ENCODE assay signal across 10 mouse cellular contexts in the genomic region with DNA sequence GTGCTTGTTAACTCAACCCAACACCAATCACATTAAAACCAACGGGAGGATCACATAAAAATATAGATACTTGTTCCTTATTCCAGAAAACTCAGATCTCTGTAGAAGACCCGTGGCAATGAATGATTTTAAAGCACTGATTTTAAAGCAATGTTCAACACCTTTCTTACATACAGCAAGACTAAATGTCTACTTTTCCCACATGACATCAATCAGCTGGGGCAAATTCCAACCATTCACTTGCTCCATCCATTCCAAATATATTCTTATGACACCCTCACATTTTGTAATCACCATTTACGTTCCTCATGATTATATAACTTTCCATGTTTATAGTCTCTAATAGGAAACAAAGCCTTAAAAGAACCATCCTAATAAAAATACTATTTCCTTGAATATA. TPM values are rescaled to one million over a fixed set of nuclear protein-coding genes. Genes with fewer than 3 reads are reported as not detected.
DNase-seq lines count a peak whose midpoint lies in the region; ATAC-seq and TF ChIP-seq lines count a peak whose summit lies in the region.
"Had no signal": no experiment of that assay in that cellular context is flagged by ENCODE, and none has a peak within 500 bp of the region (broad histone marks: within the 10 kb centered on the region; RNA-seq: fewer than 3 reads in every experiment).

No protein-coding gene starts in this region.

- peaks cover 7% of the 10 kb centered on the region; the same call in 1 of the 2 replicates for H3K4me1 ChIP-seq in kidney, adult 2 months (ENCODE audit: control insufficient read depth, insufficient read depth, low read length)
- peaks cover 16% of the 10 kb centered on the region for H3K4me1 ChIP-seq in hindbrain, embryonic 16.5 days (ENCODE audit: control insufficient read depth, insufficient read depth, low read depth, low read length)
- peaks cover 27% of the 10 kb centered on the region for H3K4me1 ChIP-seq in midbrain, embryonic 15.5 days

- DNase-seq in kidney, adult 2 months, result no peak
- DNase-seq in kidney, adult 18-20 months, result no peak
- DNase-seq in brain, embryonic 14.5 days (ENCODE audit: low read depth), result peak; percentile 19
- no peak for DNase-seq in frontal cortex, postnatal 14 days (ENCODE audit: low spot score in 2 of 2)
- DNase-seq in layer of hippocampus, postnatal 36 days, result no peak
- DNase-seq in spleen, postnatal 4 days (ENCODE audit: low spot score in 2 of 2), result no peak
- DNase-seq: gastrocnemius, postnatal 25 days; retina, postnatal 1 day had no signal

- peak overlapping the region; percentile 72; the same call in 1 of the 2 replicates for H3K4me3 ChIP-seq in kidney, adult 2 months (ENCODE audit: insufficient read depth, low read depth, low read length)
- peak overlapping the region; percentile 69 for H3K4me3 ChIP-seq in hindbrain, embryonic 16.5 days (ENCODE audit: low read length)
- H3K4me3 ChIP-seq in midbrain, embryonic 15.5 days, result peak overlapping the region; percentile 77

- no peak for TF ChIP-seq POLR2A in kidney, adult 2 months (IDR thresholded peaks at IDR 0.05; ENCODE audit: low read depth, low read length)
- no peak for TF ChIP-seq POLR2A in brain, embryonic 14.5 days (IDR thresholded peaks at IDR 0.05; ENCODE audit: borderline replicate concordance, extremely low read depth, insufficient read depth, insufficient read length, poor library complexity, severe bottlenecking)

- no peak for ATAC-seq in hindbrain, embryonic 16.5 days
- ATAC-seq in midbrain, embryonic 15.5 days (replicated peaks), result no peak

- no peaks in the 10 kb centered on the region for H3K36me3 ChIP-seq in kidney, adult 2 months (ENCODE audit: control insufficient read depth, insufficient read depth, low read length)
- no peaks in the 10 kb centered on the region for H3K36me3 ChIP-seq in hindbrain, embryonic 16.5 days (ENCODE audit: control insufficient read depth, insufficient read depth, low read length)
- H3K36me3 ChIP-seq in midbrain, embryonic 15.5 days (replicated peaks), result no peaks in the 10 kb centered on the region

- no peak for TF ChIP-seq CTCF in kidney, adult 2 months (conservative IDR thresholded peaks at IDR 0.05; ENCODE audit: insufficient read depth, insufficient read length, low read depth, low read length)
- no peak for TF ChIP-seq CTCF in brain, embryonic 14.5 days (IDR thresholded peaks at IDR 0.05; ENCODE audit: borderline replicate concordance, extremely low read depth, insufficient read depth, insufficient read length)

- H3K9ac ChIP-seq in hindbrain, embryonic 16.5 days (ENCODE audit: low read depth, low read length), result no peak overlapping the region
- H3K9ac ChIP-seq in midbrain, embryonic 15.5 days, result peak overlapping the region; percentile 90

- no peaks in the 10 kb centered on the region for H3K27me3 ChIP-seq in kidney, adult 2 months (replicated peaks; ENCODE audit: control insufficient read depth, insufficient read depth, low read length)
- no peaks in the 10 kb centered on the region for H3K27me3 ChIP-seq in hindbrain, embryonic 16.5 days (replicated peaks; ENCODE audit: control insufficient read depth, insufficient read depth, low read length)
- H3K27me3 ChIP-seq in midbrain, embryonic 15.5 days (replicated peaks), result no peaks in the 10 kb centered on the region

- H3K9me3 ChIP-seq in hindbrain, embryonic 16.5 days (ENCODE audit: control insufficient read depth, low read length), result no peaks in the 10 kb centered on the region
- no peaks in the 10 kb centered on the region for H3K9me3 ChIP-seq in midbrain, embryonic 15.5 days

- peak overlapping the region; percentile 63 for H3K4me2 ChIP-seq in hindbrain, embryonic 16.5 days (ENCODE audit: low read length)
- H3K4me2 ChIP-seq in midbrain, embryonic 15.5 days, result peak overlapping the region; percentile 93

- WGBS in kidney, adult 2 months, result 33% methylated on average over 3 of the region's 3 CpGs
- 68% methylated on average over 3 of the region's 3 CpGs for WGBS in hindbrain, embryonic 16.5 days
- 59% methylated on average over 3 of the region's 3 CpGs for WGBS in midbrain, embryonic 15.5 days

- no peak overlapping the region for H3K27ac ChIP-seq in kidney, adult 2 months (ENCODE audit: insufficient read depth, low read depth, low read length)
- H3K27ac ChIP-seq in hindbrain, embryonic 16.5 days (ENCODE audit: low read depth, low read length), result no peak overlapping the region
- no peak overlapping the region for H3K27ac ChIP-seq in midbrain, embryonic 15.5 days

RNA-seq across cellular contexts. Expression of a gene that starts 0.9 kb away (rescaled TPM):
- polyA plus RNA-seq in kidney, adult 2 months (2012; rRNA removed), result 12.0 and 16.8 TPM in 2 replicates
- polyA plus RNA-seq in brain, embryonic 14.5 days (2012; rRNA removed), result 18.3 and 19.3 TPM in 2 replicates
- 16.4 and 18.8 TPM in 2 replicates for polyA plus RNA-seq in hindbrain, embryonic 16.5 days (2015; fragmentation: Nextera tagmentation; extraction: Ambion mirVana)
- 19.9 and 20.3 TPM in 2 replicates for polyA plus RNA-seq in midbrain, embryonic 15.5 days (2015; fragmentation: Nextera tagmentation; extraction: Ambion mirVana)
- 10 to 100 TPM; 29.2 to 32.2 TPM for total RNA-seq in layer of hippocampus, postnatal 36 days (2021)

RNA-seq across cellular contexts. Expression of a gene that starts 45.5 kb away (rescaled TPM):
- polyA plus RNA-seq in kidney, adult 2 months (2012; rRNA removed), result 0.18 TPM in 1 of 2 replicates, not detected in the other
- polyA plus RNA-seq in brain, embryonic 14.5 days (2012; rRNA removed), result not detected in 2 replicates
- polyA plus RNA-seq in hindbrain, embryonic 16.5 days (2015; fragmentation: Nextera tagmentation; extraction: Ambion mirVana), result not detected in 2 replicates
- polyA plus RNA-seq in midbrain, embryonic 15.5 days (2015; fragmentation: Nextera tagmentation; extraction: Ambion mirVana), result not detected in 2 replicates
- total RNA-seq in layer of hippocampus, postnatal 36 days (2021), result not detected
- total RNA-seq: gastrocnemius, postnatal 25 days had no signal
